Mouse (Mus musculus) cortical plate, adult 2 months (tissue): ENCODE measurements at regions not wholly inside any gene's neighbourhood (a gene's known extent, or its start where the extent isn't known, plus 50 kb on each side); places are given as distances from the start of the nearest gene placed in this dataset.

ENCODE experiments used
- CTCF ChIP-seq: fragments of 200-500 bp; IDR thresholded peaks from 2 replicates; pipeline ENCODE4 v1.5.1; 2011; ENCODE audit warnings: mild to moderate bottlenecking, control low read depth, low read length; ENCODE audit not compliant: insufficient read depth; ENCODE audit errors: extremely low read depth
- POLR2A ChIP-seq: fragments of 200-500 bp; IDR thresholded peaks from 2 replicates; pipeline ENCODE4 v1.6.1; 2011; ENCODE audit warnings: mild to moderate bottlenecking, low read length, control low read depth; ENCODE audit not compliant: insufficient read depth; ENCODE audit errors: extremely low read depth

GRCm38 (mm10) chr3:9101240-9101639, 508.6 kb downstream of the Zfp704 start:
- no peak for TF ChIP-seq CTCF
- TF ChIP-seq POLR2A, result no peak
